Mouse (Mus musculus): ENCODE measurements around the gene Sfxn4.

- TF ChIP-seq POLR2A (IDR thresholded peaks at IDR 0.05; ENCODE audit: extremely low read depth, insufficient read depth, low read length) (no peak), CTCF (IDR thresholded peaks at IDR 0.05; ENCODE audit: extremely low read depth, insufficient read depth, low read length) (no peak)
Measured at GRCm38 (mm10) chr19:60813133-60813532, 48.1 kb downstream of the Sfxn4 start.

All from cortical plate, adult 2 months (tissue).